Mouse (Mus musculus) kidney, postnatal 14 days (tissue): ENCODE data around the gene Mettl8.

Experiments used
- DNase-seq: peaks from one replicate; pipeline ENCODE4 v3.0.0; 2022; ENCODE audit warnings: mixed read lengths

The Mettl8 gene

GRCm38 (mm10) chr2:70924049-70924448 is 131.3 kb downstream of the Mettl8 start:
- DNase-seq = no peak

DNA sequence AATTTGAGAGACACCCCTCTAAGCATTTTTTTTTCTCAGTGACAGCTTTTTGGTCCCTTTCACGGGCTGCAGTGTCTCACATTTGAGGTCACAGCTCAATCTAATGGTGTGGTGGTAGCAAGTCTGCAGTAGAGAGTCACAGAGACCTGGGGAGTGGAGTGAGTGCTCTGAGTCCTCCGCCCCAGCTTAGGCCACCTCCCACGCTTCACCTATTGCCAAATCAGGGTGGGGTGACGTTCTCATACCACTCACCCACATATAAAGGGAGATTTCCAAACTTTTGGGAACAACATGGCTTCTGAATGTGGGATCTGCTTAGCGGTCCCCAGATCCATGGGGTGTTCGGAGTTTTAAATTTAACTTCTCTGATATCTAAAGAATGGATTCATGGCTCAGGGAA is 132.6 kb downstream of the Mettl8 start:
- no peak for DNase-seq

DNA sequence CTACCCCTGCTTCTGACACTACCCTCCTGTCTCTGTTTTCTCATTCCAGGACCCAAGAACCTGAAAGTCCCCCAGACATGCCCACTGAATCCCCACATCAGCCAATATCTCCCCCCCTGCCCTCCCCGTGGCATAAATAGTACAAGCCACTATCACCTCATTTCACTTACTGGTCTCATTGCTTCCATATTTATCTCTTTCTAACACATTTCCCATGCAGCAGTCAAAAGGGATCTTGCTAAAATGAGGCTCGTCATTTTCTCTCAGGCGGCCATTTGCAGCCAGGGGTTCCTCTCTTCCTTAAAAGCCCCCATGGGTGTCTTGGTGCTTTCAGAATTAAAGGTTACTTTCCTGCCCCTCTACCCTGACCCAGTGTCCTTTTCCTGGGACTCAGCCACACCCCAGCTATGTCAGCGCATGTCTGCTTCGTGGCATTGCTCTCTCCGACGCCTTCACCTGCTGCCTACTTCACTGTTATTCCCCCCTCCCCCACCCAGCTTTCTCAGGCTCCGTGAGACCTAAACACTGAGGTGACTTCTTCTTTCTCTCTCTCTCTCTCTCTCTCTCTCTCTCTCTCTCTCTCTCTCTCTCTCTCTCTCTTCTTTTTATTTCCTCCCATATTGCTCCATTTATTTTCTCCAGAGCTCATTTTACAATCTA is 134.3 kb downstream of the Mettl8 start:
- DNase-seq = no peak

GRCm38 (mm10) chr2:70919913-70920522 is 135.4 kb downstream of the Mettl8 start:
- DNase-seq = no peak

- DNase-seq = no peak
These were observed 136.9 kb downstream of the Mettl8 start for GRCm38 (mm10) chr2:70918516-70918915.
